In the genomic region with DNA sequence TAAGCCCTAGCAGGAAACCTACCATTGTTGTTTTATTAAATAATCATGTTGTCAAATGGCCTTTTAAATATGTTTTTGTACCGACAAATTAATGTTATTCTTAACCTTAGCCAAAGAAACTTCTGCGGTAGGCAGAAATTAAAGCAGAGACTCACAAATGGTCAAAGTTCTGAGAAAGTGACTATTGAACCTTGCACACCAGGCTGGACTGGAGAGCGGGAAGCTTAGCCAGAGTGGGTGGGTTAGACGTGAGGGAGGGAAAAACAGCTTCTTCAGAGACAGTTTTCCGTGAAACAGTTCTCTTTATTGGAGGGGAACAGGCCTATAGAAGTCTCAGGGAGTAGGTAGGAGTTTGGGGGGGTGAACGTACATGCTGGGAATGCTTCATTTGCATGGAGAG, we compare ENCODE assay signal across 22 mouse cellular contexts.
"Had no signal": no experiment of that assay in that cellular context is flagged by ENCODE, and none has a peak within 500 bp of the region (broad histone marks: within the 10 kb centered on the region; RNA-seq: fewer than 3 reads in every experiment).

No protein-coding gene starts in this region.

- H3K27me3 ChIP-seq: heart, embryonic 13.5 days; heart, embryonic 15.5 days; hindbrain, embryonic 13.5 days; hindbrain, embryonic 15.5 days; limb, embryonic 13.5 days; limb, embryonic 15.5 days; liver, embryonic 12.5 days had no signal

- ATAC-seq: forebrain, postnatal 0 days; hindbrain, postnatal 0 days; intestine, embryonic 16.5 days; liver, embryonic 12.5 days had no signal

- DNase-seq: forebrain, postnatal 0 days; gastrocnemius, postnatal 14 days; gastrocnemius, postnatal 36 days; heart, adult 11 months; heart, adult 2 months; heart, postnatal 14 days; heart, postnatal 36 days; layer of hippocampus, adult 9-11 months; layer of hippocampus, postnatal 36 days; left cerebral cortex, postnatal 4 days had no signal

- H3K4me2 ChIP-seq: heart, embryonic 11.5 days; heart, embryonic 13.5 days; heart, embryonic 15.5 days; hindbrain, embryonic 13.5 days; hindbrain, embryonic 15.5 days; limb, embryonic 13.5 days; limb, embryonic 15.5 days; liver, embryonic 12.5 days had no signal

- H3K27ac ChIP-seq: heart, adult 2 months; heart, embryonic 13.5 days; heart, embryonic 15.5 days; hindbrain, embryonic 13.5 days; hindbrain, embryonic 15.5 days; hindbrain, postnatal 0 days; kidney, postnatal 0 days; limb, embryonic 13.5 days; limb, embryonic 15.5 days; liver, embryonic 12.5 days; liver, embryonic 14.5 days had no signal

- H3K4me3 ChIP-seq: heart, adult 2 months; heart, embryonic 13.5 days; heart, embryonic 15.5 days; hindbrain, embryonic 13.5 days; hindbrain, embryonic 15.5 days; limb, embryonic 13.5 days; limb, embryonic 15.5 days; liver, embryonic 12.5 days had no signal

- H3K9me3 ChIP-seq: heart, embryonic 13.5 days; heart, embryonic 15.5 days; hindbrain, embryonic 13.5 days; hindbrain, embryonic 15.5 days; limb, embryonic 13.5 days; limb, embryonic 15.5 days had no signal

- H3K4me1 ChIP-seq: hindbrain, embryonic 13.5 days; hindbrain, embryonic 15.5 days; limb, embryonic 13.5 days; limb, embryonic 15.5 days; liver, embryonic 12.5 days had no signal

- H3K9ac ChIP-seq: forebrain, postnatal 0 days; heart, embryonic 13.5 days; heart, embryonic 15.5 days; hindbrain, embryonic 13.5 days; hindbrain, embryonic 15.5 days; limb, embryonic 13.5 days; limb, embryonic 15.5 days; liver, embryonic 12.5 days; liver, embryonic 14.5 days had no signal

- H3K36me3 ChIP-seq: heart, embryonic 13.5 days; heart, embryonic 15.5 days; hindbrain, embryonic 13.5 days; hindbrain, embryonic 15.5 days; limb, embryonic 13.5 days; limb, embryonic 15.5 days; liver, embryonic 12.5 days had no signal
